Mouse (Mus musculus) thymus, adult 2 months (tissue): Measurements from ENCODE around the gene Hsh2d. TPM values are rescaled to one million over a fixed set of nuclear protein-coding genes. Genes with fewer than 3 reads are reported as not detected.

ENCODE experiments used
- DNase-seq: peaks from one replicate; pipeline ENCODE4 v3.0.0; 2021
- H3K27ac ChIP-seq: fragments of 200-500 bp; 2 replicates; pipeline ENCODE4 v1.5.1; 2012; ENCODE audit warnings: low read length, control low read depth; ENCODE audit not compliant: control insufficient read depth, insufficient read depth
- H3K27me3 ChIP-seq: fragments of 200-500 bp; 2 replicates; pipeline ENCODE4 v1.6.1; 2012; ENCODE audit warnings: mild to moderate bottlenecking, low read length, moderate library complexity, mixed read lengths; ENCODE audit not compliant: control insufficient read depth, insufficient read depth
- H3K36me3 ChIP-seq: fragments of 200-500 bp; 2 replicates; pipeline ENCODE4 v1.6.1; 2012; ENCODE audit warnings: mild to moderate bottlenecking, low read length, moderate library complexity; ENCODE audit not compliant: control insufficient read depth, insufficient read depth
- H3K4me1 ChIP-seq: fragments of 200-500 bp; replicated peaks from 2 replicates; pipeline ENCODE4 v1.6.1; 2012; ENCODE audit warnings: low read length; ENCODE audit not compliant: control insufficient read depth, insufficient read depth
- H3K4me3 ChIP-seq: fragments of 200-500 bp; 2 replicates; pipeline ENCODE4 v1.5.1; 2012; ENCODE audit warnings: mild to moderate bottlenecking, low read length, control low read depth, moderate library complexity; ENCODE audit not compliant: control insufficient read depth, insufficient read depth
- CTCF ChIP-seq: fragments of 200-500 bp; IDR thresholded peaks from 2 replicates; pipeline ENCODE4 v1.5.1; 2012; ENCODE audit warnings: mild to moderate bottlenecking, control low read depth, low read length, moderate library complexity, borderline replicate concordance; ENCODE audit not compliant: control insufficient read depth, poor library complexity, insufficient read depth; ENCODE audit errors: extremely low read depth
- POLR2A ChIP-seq: fragments of 200-500 bp; IDR thresholded peaks from 2 replicates; pipeline ENCODE4 v1.6.1; 2012; ENCODE audit warnings: mild to moderate bottlenecking, low read length, control low read depth, moderate library complexity; ENCODE audit not compliant: control insufficient read depth, poor library complexity, insufficient read depth; ENCODE audit errors: extremely low read depth
- WGBS: fragments of 180-500 bp; shearing (Covaris S2); methylation state at CpG from one replicate; pipeline ENCODE4 v1.1.7; 2018; 5-methylcytosine and 5-hydroxymethylcytosine counted together
- polyA plus RNA-seq: library from polyadenylated mRNA; depleted of rRNA; stranded (reverse); fragments of >200 nt; gene quantifications from 2 replicates; pipeline ENCODE4 v1.2.3, GENCODE M21; 2012

Gene Hsh2d
- polyA plus RNA-seq, 1 experiment, result 11.9 TPM

DNA sequence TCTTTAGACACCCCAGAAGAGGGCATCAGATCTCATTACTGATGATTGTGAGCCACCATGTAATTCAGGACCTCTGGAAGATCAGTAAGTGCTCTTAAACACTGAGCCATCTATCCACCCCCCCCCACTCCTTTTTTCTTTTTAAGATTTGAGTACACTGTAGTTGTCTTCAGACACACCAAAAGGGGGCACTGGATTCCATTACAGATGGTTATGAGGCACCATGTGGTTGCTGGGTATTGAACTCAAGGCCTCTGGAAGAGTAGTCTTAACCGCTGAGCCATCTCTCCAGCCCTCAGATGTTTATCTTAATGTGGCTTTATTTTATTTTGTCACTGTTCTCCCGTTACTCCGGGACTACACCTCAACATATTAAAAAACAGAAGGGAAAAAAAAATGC is 29.4 kb upstream of the Hsh2d start:
- DNase-seq, result peak; percentile 20
- H3K27me3 ChIP-seq, result no peaks in the 10 kb centered on the region
- WGBS, result 4% methylated on average over 3 of the region's 3 CpGs
- no peak overlapping the region for H3K4me3 ChIP-seq
- peaks cover 15% of the 10 kb centered on the region for H3K4me1 ChIP-seq
- peak overlapping the region; percentile 90; the same call in 1 of the 2 replicates for H3K27ac ChIP-seq
- TF ChIP-seq CTCF (no peak), POLR2A (no peak)
- no peaks in the 10 kb centered on the region for H3K36me3 ChIP-seq

GRCm38 (mm10) chr8:72160707-72161697 is 28.4 kb upstream of the Hsh2d start, which contains the start of gene Rab8a:
Gene Rab8a, plus strand, starts transcription at chr8:72161200.
- no peaks in the 10 kb centered on the region for H3K27me3 ChIP-seq
- peak within 1 kb of the TSS; percentile 83 for H3K4me3 ChIP-seq
- TF ChIP-seq CTCF, result peak; percentile 52
- peak; percentile 87 for TF ChIP-seq POLR2A
- H3K36me3 ChIP-seq, result no peaks in the 10 kb centered on the region
- H3K27ac ChIP-seq, result peak within 1 kb of the TSS; percentile 90
- peaks cover 15% of the 10 kb centered on the region for H3K4me1 ChIP-seq
- DNase-seq, result peak; percentile 99
- under 1% methylated on average over 82 of the region's 82 CpGs for WGBS

GRCm38 (mm10) chr8:72162821-72163220 is 26.6 kb upstream of the Hsh2d start:
- no peak overlapping the region for H3K4me3 ChIP-seq
- no peaks in the 10 kb centered on the region for H3K36me3 ChIP-seq
- peak; percentile 36 for DNase-seq
- no peaks in the 10 kb centered on the region for H3K27me3 ChIP-seq
- TF ChIP-seq POLR2A, result no peak
- TF ChIP-seq CTCF, result no peak
- H3K4me1 ChIP-seq, result peaks cover 17% of the 10 kb centered on the region
- peak overlapping the region; percentile 24; the same call in 1 of the 2 replicates for H3K27ac ChIP-seq

- no peak overlapping the region for H3K4me3 ChIP-seq
- H3K4me1 ChIP-seq, result peaks cover 19% of the 10 kb centered on the region
- TF ChIP-seq POLR2A (no peak), CTCF (no peak)
- DNase-seq, result peak; percentile 30
- WGBS, result 67% methylated on average over 3 of the region's 3 CpGs
- peaks cover 59% of the 10 kb centered on the region for H3K36me3 ChIP-seq
- H3K27ac ChIP-seq, result peak overlapping the region; percentile 66
- no peaks in the 10 kb centered on the region for H3K27me3 ChIP-seq
Measured at GRCm38 (mm10) chr8:72169098-72169668, 20.3 kb upstream of the Hsh2d start.

- Histone ChIP-seq H3K4me1 (peaks cover 19% of the 10 kb centered on the region), H3K36me3 (peaks cover 65% of the 10 kb centered on the region), H3K27ac (peak overlapping the region; percentile 66; the same call in 1 of the 2 replicates), H3K27me3 (no peaks in the 10 kb centered on the region), H3K4me3 (no peak overlapping the region)
- TF ChIP-seq POLR2A, result no peak
- TF ChIP-seq CTCF, result no peak
- no peak for DNase-seq
- whole genome bisulfite sequencing, result 85% methylated on average over 3 of the region's 3 CpGs
Measured at GRCm38 (mm10) chr8:72169681-72170249, 19.7 kb upstream of the Hsh2d start.

- TF ChIP-seq CTCF (peak; percentile 55; the same call in 1 of the 2 replicates), POLR2A (no peak)
- Histone ChIP-seq H3K27ac (no peak overlapping the region), H3K36me3 (peaks cover 97% of the 10 kb centered on the region), H3K27me3 (no peaks in the 10 kb centered on the region), H3K4me1 (no peaks in the 10 kb centered on the region), H3K4me3 (no peak overlapping the region)
- peak; percentile 74 for DNase-seq
- 73% methylated on average over 5 of the region's 5 CpGs for WGBS
Measured at GRCm38 (mm10) chr8:72177346-72177925, 12.0 kb upstream of the Hsh2d start.
